Mouse (Mus musculus) testis, adult 2 months (tissue): ENCODE results near the gene Hist1h2bg.

Source experiments
- CTCF ChIP-seq: fragments of 200-500 bp; IDR thresholded peaks from 2 replicates; pipeline ENCODE4 v1.5.1; 2012; ENCODE audit warnings: low read depth, mild to moderate bottlenecking, inconsistent platforms, low read length, moderate library complexity; ENCODE audit not compliant: control insufficient read depth, insufficient read depth, insufficient replicate concordance
- POLR2A ChIP-seq: fragments of 200-500 bp; IDR thresholded peaks from 2 replicates; pipeline ENCODE4 v1.6.1; 2012; ENCODE audit warnings: low read depth, mild to moderate bottlenecking, inconsistent platforms, low read length, moderate library complexity; ENCODE audit not compliant: control insufficient read depth

DNA sequence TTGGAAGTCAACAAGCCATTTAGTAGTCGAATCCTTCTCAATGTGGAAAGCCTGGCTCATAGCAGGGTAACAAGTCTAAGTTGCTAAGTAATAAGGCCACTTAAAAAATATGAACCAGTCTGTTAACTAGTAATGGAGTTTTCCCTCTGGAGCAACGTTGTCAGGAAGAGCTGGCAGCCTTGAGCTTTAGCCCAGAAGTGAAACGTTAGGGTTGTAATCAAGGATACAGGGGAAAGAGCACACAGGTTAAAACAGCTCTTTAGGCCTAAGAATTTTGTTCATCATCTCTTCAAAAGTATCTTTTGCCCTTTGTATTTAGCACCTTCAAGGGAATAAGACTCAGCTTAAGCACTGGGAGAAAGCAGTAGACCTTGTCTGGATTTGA, 20.4 kb upstream of the Hist1h2bg start:
- TF ChIP-seq CTCF (no peak), POLR2A (no peak)
